Mouse (Mus musculus): ENCODE measurements around the gene Tbc1d22a.

DNA sequence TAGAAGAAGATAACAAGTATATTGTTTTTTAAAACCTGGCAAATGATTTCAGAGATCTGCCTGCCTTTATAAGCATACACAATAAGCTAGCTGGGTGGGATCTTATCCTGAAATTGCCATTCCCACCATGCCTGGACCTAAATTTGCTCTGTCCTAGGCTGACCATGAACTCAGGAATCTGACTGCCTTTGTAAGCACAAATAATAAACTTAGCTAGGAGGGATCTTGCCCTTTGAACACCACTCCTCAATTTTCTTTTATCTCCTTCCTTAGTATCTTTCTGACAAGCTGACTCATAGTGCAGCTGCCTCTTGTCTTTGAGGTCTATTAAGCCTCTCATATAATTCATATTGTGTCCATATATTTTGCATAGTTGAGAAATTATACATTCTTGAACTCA is 253.8 kb downstream of the Tbc1d22a start:
- TF ChIP-seq POLR2A (IDR thresholded peaks at IDR 0.05; ENCODE audit: control insufficient read depth, low read depth, low read length) (no peak), CTCF (IDR thresholded peaks at IDR 0.05; ENCODE audit: control insufficient read depth, insufficient read depth, insufficient replicate concordance, low read depth, low read length) (no peak)

Data from testis, adult 2 months (tissue).